ENCODE assay signal across 19 mouse cellular contexts in genomic region chr9:29595321-29595720, GRCm38 (mm10).
DNase-seq lines count a peak whose midpoint lies in the region; ATAC-seq lines count a peak whose summit lies in the region.
"Had no signal": no experiment of that assay in that cellular context is flagged by ENCODE, and none has a peak within 500 bp of the region (broad histone marks: within the 10 kb centered on the region; RNA-seq: fewer than 3 reads in every experiment).

No protein-coding gene starts in this region.

- no peak overlapping the region for H3K4me2 ChIP-seq in hindbrain, embryonic 14.5 days (replicated peaks)
- no peak overlapping the region for H3K4me2 ChIP-seq in hindbrain, embryonic 11.5 days (replicated peaks; ENCODE audit: low read depth, low read length)
- no peak overlapping the region for H3K4me2 ChIP-seq in midbrain, embryonic 15.5 days
- H3K4me2 ChIP-seq: midbrain, embryonic 11.5 days; stomach, embryonic 15.5 days had no signal

- ATAC-seq in hindbrain, embryonic 14.5 days (ENCODE audit: low FRiP score), result no peak
- ATAC-seq in hindbrain, embryonic 11.5 days (ENCODE audit: low FRiP score), result no peak
- no peak for ATAC-seq in midbrain, embryonic 15.5 days (replicated peaks)
- ATAC-seq: forebrain, postnatal 0 days; inflammation-experienced regulatory T-cells, adult 6 months had no signal

- WGBS in heart, embryonic 10.5 days, result 58% methylated on average over 9 of the region's 9 CpGs
- WGBS in hindbrain, embryonic 14.5 days, result 87% methylated on average over 9 of the region's 9 CpGs
- WGBS in hindbrain, embryonic 11.5 days, result 89% methylated on average over 9 of the region's 9 CpGs
- WGBS in midbrain, embryonic 15.5 days, result 83% methylated on average over 9 of the region's 9 CpGs

- H3K36me3 ChIP-seq in heart, embryonic 10.5 days, result no peaks in the 10 kb centered on the region
- no peaks in the 10 kb centered on the region for H3K36me3 ChIP-seq in hindbrain, embryonic 14.5 days (replicated peaks; ENCODE audit: control insufficient read depth, insufficient read depth)
- H3K36me3 ChIP-seq in hindbrain, embryonic 11.5 days (ENCODE audit: control insufficient read depth, insufficient read depth, low read length), result no peaks in the 10 kb centered on the region
- no peaks in the 10 kb centered on the region for H3K36me3 ChIP-seq in midbrain, embryonic 15.5 days (replicated peaks)
- H3K36me3 ChIP-seq: stomach, embryonic 15.5 days had no signal

- H3K4me1 ChIP-seq in heart, embryonic 10.5 days, result peaks cover 18% of the 10 kb centered on the region; the same call in 1 of the 2 replicates
- H3K4me1 ChIP-seq in hindbrain, embryonic 14.5 days (replicated peaks; ENCODE audit: control insufficient read depth, insufficient read depth, low read length), result peaks cover 25% of the 10 kb centered on the region
- H3K4me1 ChIP-seq in hindbrain, embryonic 11.5 days (replicated peaks; ENCODE audit: control insufficient read depth, insufficient read depth, low read length), result no peaks in the 10 kb centered on the region
- H3K4me1 ChIP-seq in midbrain, embryonic 15.5 days, result peaks cover 20% of the 10 kb centered on the region
- H3K4me1 ChIP-seq: stomach, embryonic 15.5 days had no signal

- no peak overlapping the region for H3K9ac ChIP-seq in hindbrain, embryonic 14.5 days
- no peak overlapping the region for H3K9ac ChIP-seq in hindbrain, embryonic 11.5 days (ENCODE audit: low read depth, low read length)
- no peak overlapping the region for H3K9ac ChIP-seq in midbrain, embryonic 15.5 days
- H3K9ac ChIP-seq: forebrain, postnatal 0 days; stomach, embryonic 15.5 days had no signal

- no peak overlapping the region for H3K27ac ChIP-seq in heart, embryonic 10.5 days
- H3K27ac ChIP-seq in hindbrain, embryonic 14.5 days, result peak overlapping the region; percentile 23; the same call in 1 of the 2 replicates
- no peak overlapping the region for H3K27ac ChIP-seq in hindbrain, embryonic 11.5 days (ENCODE audit: low read depth, low read length)
- no peak overlapping the region for H3K27ac ChIP-seq in midbrain, embryonic 15.5 days
- H3K27ac ChIP-seq: gastrocnemius, adult 2 months; stomach, embryonic 15.5 days had no signal

- peaks cover 13% of the 10 kb centered on the region; the same call in 1 of the 2 replicates for H3K27me3 ChIP-seq in heart, embryonic 10.5 days (ENCODE audit: insufficient read depth, poor library complexity, severe bottlenecking)
- H3K27me3 ChIP-seq in hindbrain, embryonic 14.5 days (ENCODE audit: control insufficient read depth, insufficient read depth, low read length), result no peaks in the 10 kb centered on the region
- no peaks in the 10 kb centered on the region for H3K27me3 ChIP-seq in hindbrain, embryonic 11.5 days (ENCODE audit: control insufficient read depth, insufficient read depth, low read length)
- no peaks in the 10 kb centered on the region for H3K27me3 ChIP-seq in midbrain, embryonic 15.5 days (replicated peaks)
- H3K27me3 ChIP-seq: CH12.LX; stomach, embryonic 15.5 days had no signal

- DNase-seq in heart, embryonic 10.5 days (ENCODE audit: low spot score), result no peak
- DNase-seq in heart, postnatal 10 days, result no peak
- DNase-seq in hindbrain, embryonic 14.5 days (ENCODE audit: low spot score), result no peak
- no peak for DNase-seq in hindbrain, embryonic 11.5 days (ENCODE audit: low spot score)
- DNase-seq in cerebellum, adult 11-12 months, result peak; percentile 74
- peak; percentile 64 to 69 for DNase-seq in cerebellum, postnatal 25 days
- DNase-seq in adrenal gland, postnatal 10 days, result no peak
- DNase-seq: forebrain, postnatal 0 days; gastrocnemius, adult 2 months; kidney, adult 9 months; layer of hippocampus, postnatal 36 days; lung, adult 18-20 months; lung, postnatal 4 days; right cerebral cortex, postnatal 14 days had no signal

- H3K4me3 ChIP-seq in heart, embryonic 10.5 days, result peak overlapping the region; percentile 5; the same call in 1 of the 2 replicates
- no peak overlapping the region for H3K4me3 ChIP-seq in hindbrain, embryonic 14.5 days (replicated peaks; ENCODE audit: low read length)
- H3K4me3 ChIP-seq in hindbrain, embryonic 11.5 days (ENCODE audit: low read depth, low read length), result no peak overlapping the region
- no peak overlapping the region for H3K4me3 ChIP-seq in midbrain, embryonic 15.5 days
- H3K4me3 ChIP-seq: gastrocnemius, adult 2 months; stomach, embryonic 15.5 days had no signal

- intact Hi-C loops in heart, postnatal 10 days (cut with DNase I), result no loop called here

- no peaks in the 10 kb centered on the region for H3K9me3 ChIP-seq in heart, embryonic 10.5 days
- no peaks in the 10 kb centered on the region for H3K9me3 ChIP-seq in hindbrain, embryonic 14.5 days (ENCODE audit: control insufficient read depth, low read length)
- H3K9me3 ChIP-seq in hindbrain, embryonic 11.5 days (ENCODE audit: control insufficient read depth, low read length), result no peaks in the 10 kb centered on the region
- no peaks in the 10 kb centered on the region for H3K9me3 ChIP-seq in midbrain, embryonic 15.5 days
- H3K9me3 ChIP-seq: stomach, embryonic 15.5 days had no signal

Comparison
In these comparisons a context has a peak if more than half of its experiments do, and no peak if none do; other contexts are left out.
1. DNase-seq: peak in cerebellum, adult 11-12 months (single experiment) and cerebellum, postnatal 25 days (2 of 2); none in heart, embryonic 10.5 days (single experiment), heart, postnatal 10 days (0 of 2), hindbrain, embryonic 14.5 days (single experiment), hindbrain, embryonic 11.5 days (single experiment) and adrenal gland, postnatal 10 days (single experiment).